Mouse (Mus musculus) intestine, embryonic 14.5 days (tissue): ENCODE results near the gene Pla2g4a. TPM values are rescaled to one million over a fixed set of nuclear protein-coding genes. Genes with fewer than 3 reads are reported as not detected.

Source experiments
- ATAC-seq: fragments of 200-750 bp; cut with Nextera tagmentation; replicated peaks from 2 replicates; pipeline ENCODE4 v1.8.0; 2017; ENCODE audit warnings: low read depth, moderate number of reproducible peaks, moderate TSS enrichment, moderate library complexity; ENCODE audit not compliant: low FRiP score, low TSS enrichment
- DNase-seq: peaks from one replicate; pipeline ENCODE4 v3.0.0-alpha.2; 2018; ENCODE audit warnings: low spot score
- H3K27ac ChIP-seq: fragments of 300-500 bp; sonication (generic); 2 replicates; pipeline ENCODE4 v1.5.1; 2014; ENCODE audit warnings: low read depth, mild to moderate bottlenecking, control low read depth
- H3K27me3 ChIP-seq: fragments of 300-500 bp; sonication (generic); replicated peaks from 2 replicates; pipeline ENCODE4 v1.6.1; 2014; ENCODE audit warnings: low read length, control low read depth; ENCODE audit not compliant: control insufficient read depth, insufficient read depth
- H3K36me3 ChIP-seq: fragments of 300-500 bp; sonication (generic); 2 replicates; pipeline ENCODE4 v1.6.1; 2014; ENCODE audit warnings: low read length, control low read depth; ENCODE audit not compliant: control insufficient read depth, insufficient read depth
- H3K4me1 ChIP-seq: fragments of 300-500 bp; sonication (generic); replicated peaks from 2 replicates; pipeline ENCODE4 v1.6.1; 2014; ENCODE audit warnings: low read length, control low read depth, mixed read lengths; ENCODE audit not compliant: control insufficient read depth, insufficient read depth
- H3K4me2 ChIP-seq: fragments of 300-500 bp; sonication (generic); 2 replicates; pipeline ENCODE4 v1.6.1; 2014; ENCODE audit warnings: low read length
- H3K4me3 ChIP-seq: fragments of 300-500 bp; sonication (generic); 2 replicates; pipeline ENCODE4 v1.5.1; 2014; ENCODE audit warnings: low read depth, low read length, control low read depth, mixed read lengths
- H3K9ac ChIP-seq: fragments of 300-500 bp; sonication (generic); 2 replicates; pipeline ENCODE4 v1.6.1; 2014; ENCODE audit warnings: mild to moderate bottlenecking, low read length
- H3K9me3 ChIP-seq: fragments of 300-500 bp; sonication (generic); 2 replicates; pipeline ENCODE4 v1.6.1; 2016; ENCODE audit warnings: low read length, control low read depth; ENCODE audit not compliant: control insufficient read depth
- WGBS: fragments of 180-500 bp; shearing (Covaris S2); extraction: QIAGEN DNeasy Blood & Tissue Kit; methylation state at CpG from one replicate; pipeline ENCODE4 v1.1.7; 2014; 5-methylcytosine and 5-hydroxymethylcytosine counted together
- polyA plus RNA-seq: library from polyadenylated mRNA; unstranded; fragments of >200 nt; fragmentation: Nextera tagmentation; extraction: Ambion mirVana; gene quantifications from 2 replicates; pipeline ENCODE4 v1.2.1, GENCODE M21; 2014

Gene Pla2g4a
- polyA plus RNA-seq, 1 experiment from 2014 or later = 39.1 TPM

GRCm38 (mm10) chr1:149959069-149959468 lies 2.0 kb downstream of the Pla2g4a start:
- H3K36me3 ChIP-seq = no peaks in the 10 kb centered on the region
- H3K4me2 ChIP-seq = peak overlapping the region; percentile 56
- no peak overlapping the region for H3K27ac ChIP-seq
- DNase-seq (no peak), ATAC-seq (no peak)
- no peak overlapping the region for H3K9ac ChIP-seq
- H3K27me3 ChIP-seq = no peaks in the 10 kb centered on the region
- H3K4me1 ChIP-seq = no peaks in the 10 kb centered on the region; the same call in 1 of the 2 replicates
- no peak overlapping the region for H3K4me3 ChIP-seq
- WGBS = 55% methylated on average over 1 of the region's 1 CpGs
- H3K9me3 ChIP-seq = no peaks in the 10 kb centered on the region

- Histone ChIP-seq H3K9me3 (no peaks in the 10 kb centered on the region), H3K4me2 (no peak overlapping the region), H3K4me3 (no peak overlapping the region), H3K9ac (no peak overlapping the region), H3K36me3 (no peaks in the 10 kb centered on the region), H3K27ac (no peak overlapping the region), H3K27me3 (no peaks in the 10 kb centered on the region), H3K4me1 (no peaks in the 10 kb centered on the region; the same call in 1 of the 2 replicates)
- DNase-seq (no peak), ATAC-seq (no peak)
- 80% methylated on average over 4 of the region's 4 CpGs for WGBS
These were observed 5.6 kb downstream of the Pla2g4a start for GRCm38 (mm10) chr1:149955482-149955881.

- no peak overlapping the region for H3K9ac ChIP-seq
- no peak overlapping the region for H3K4me3 ChIP-seq
- 89% methylated on average over 6 of the region's 6 CpGs for WGBS
- H3K9me3 ChIP-seq = no peaks in the 10 kb centered on the region
- ATAC-seq (no peak), DNase-seq (no peak)
- no peak overlapping the region for H3K4me2 ChIP-seq
- no peaks in the 10 kb centered on the region for H3K36me3 ChIP-seq
- H3K27ac ChIP-seq = no peak overlapping the region
- H3K27me3 ChIP-seq = no peaks in the 10 kb centered on the region
- H3K4me1 ChIP-seq = peaks cover 6% of the 10 kb centered on the region; the same call in 1 of the 2 replicates
These were observed 7.1 kb downstream of the Pla2g4a start for GRCm38 (mm10) chr1:149954026-149954425.

GRCm38 (mm10) chr1:149952050-149952449 lies 9.0 kb downstream of the Pla2g4a start:
- Histone ChIP-seq H3K9ac (no peak overlapping the region), H3K36me3 (no peaks in the 10 kb centered on the region), H3K27me3 (no peaks in the 10 kb centered on the region), H3K27ac (no peak overlapping the region), H3K4me2 (no peak overlapping the region), H3K4me1 (peaks cover 6% of the 10 kb centered on the region; the same call in 1 of the 2 replicates), H3K9me3 (no peaks in the 10 kb centered on the region), H3K4me3 (no peak overlapping the region)
- ATAC-seq (no peak), DNase-seq (no peak)

- no peak overlapping the region for H3K4me2 ChIP-seq
- DNase-seq (no peak), ATAC-seq (no peak)
- no peaks in the 10 kb centered on the region for H3K27me3 ChIP-seq
- H3K4me1 ChIP-seq = peaks cover 6% of the 10 kb centered on the region; the same call in 1 of the 2 replicates
- H3K9ac ChIP-seq = no peak overlapping the region
- no peak overlapping the region for H3K27ac ChIP-seq
- no peaks in the 10 kb centered on the region for H3K36me3 ChIP-seq
- H3K4me3 ChIP-seq = no peak overlapping the region
- 83% methylated on average over 3 of the region's 3 CpGs for WGBS
- no peaks in the 10 kb centered on the region for H3K9me3 ChIP-seq
These were observed 10.4 kb downstream of the Pla2g4a start for GRCm38 (mm10) chr1:149950656-149951055.

GRCm38 (mm10) chr1:149950254-149950653 lies 10.8 kb downstream of the Pla2g4a start:
- no peak overlapping the region for H3K9ac ChIP-seq
- H3K9me3 ChIP-seq = no peaks in the 10 kb centered on the region
- no peak overlapping the region for H3K4me2 ChIP-seq
- DNase-seq = no peak
- ATAC-seq = no peak
- H3K4me1 ChIP-seq = peaks cover 6% of the 10 kb centered on the region; the same call in 1 of the 2 replicates
- H3K4me3 ChIP-seq = no peak overlapping the region
- no peaks in the 10 kb centered on the region for H3K27me3 ChIP-seq
- H3K36me3 ChIP-seq = no peaks in the 10 kb centered on the region
- 74% methylated on average over 1 of the region's 1 CpGs for WGBS
- no peak overlapping the region for H3K27ac ChIP-seq

GRCm38 (mm10) chr1:149949334-149949733 lies 11.8 kb downstream of the Pla2g4a start:
- Histone ChIP-seq H3K4me3 (no peak overlapping the region), H3K27ac (no peak overlapping the region), H3K9ac (no peak overlapping the region), H3K9me3 (no peaks in the 10 kb centered on the region), H3K4me2 (no peak overlapping the region), H3K4me1 (peaks cover 6% of the 10 kb centered on the region; the same call in 1 of the 2 replicates), H3K36me3 (no peaks in the 10 kb centered on the region), H3K27me3 (no peaks in the 10 kb centered on the region)
- no peak for DNase-seq
- WGBS = 84% methylated on average over 1 of the region's 1 CpGs
- no peak for ATAC-seq

GRCm38 (mm10) chr1:149948066-149948825 lies 12.8 kb downstream of the Pla2g4a start:
- WGBS = 90% methylated on average over 8 of the region's 8 CpGs
- Histone ChIP-seq H3K9ac (no peak overlapping the region), H3K27ac (no peak overlapping the region), H3K9me3 (no peaks in the 10 kb centered on the region), H3K27me3 (no peaks in the 10 kb centered on the region), H3K4me2 (no peak overlapping the region), H3K4me3 (no peak overlapping the region), H3K36me3 (no peaks in the 10 kb centered on the region), H3K4me1 (peaks cover 6% of the 10 kb centered on the region; the same call in 1 of the 2 replicates)
- ATAC-seq (no peak), DNase-seq (no peak)

GRCm38 (mm10) chr1:149946993-149947392 lies 14.1 kb downstream of the Pla2g4a start:
- Histone ChIP-seq H3K27ac (no peak overlapping the region), H3K4me2 (no peak overlapping the region), H3K36me3 (no peaks in the 10 kb centered on the region), H3K27me3 (no peaks in the 10 kb centered on the region), H3K4me1 (peaks cover 6% of the 10 kb centered on the region; the same call in 1 of the 2 replicates), H3K4me3 (no peak overlapping the region), H3K9me3 (no peaks in the 10 kb centered on the region), H3K9ac (no peak overlapping the region)
- WGBS = 71% methylated on average over 5 of the region's 5 CpGs
- DNase-seq (no peak), ATAC-seq (no peak)
